Mouse (Mus musculus) fibroblast of lung, adult 2 months (primary cell): ENCODE results near the gene Cd55.
A peak's percentile ranks its signal among the peaks of the same experiment; 100 is the strongest.
"Not testable (repeated sequence)": the region's sequence is repeated elsewhere in the genome, so short reads cannot be mapped to it uniquely, and the experiment has no call there.

Experiments used
- DNase-seq: peaks from one replicate; pipeline ENCODE4 v3.0.0-alpha.2; 2011; ENCODE audit warnings: low read depth

The Cd55 gene

GRCm38 (mm10) chr1:130462084-130462861 is at the start of gene Cd55:
Gene Cd55, minus strand, starts transcription at chr1:130462744.
- peak; percentile 4 for DNase-seq

- peak; percentile 80 for DNase-seq
These were observed 49.4 kb upstream of the Cd55 start for GRCm38 (mm10) chr1:130511823-130512370.

GRCm38 (mm10) chr1:130508957-130509350 is 46.4 kb upstream of the Cd55 start:
- no peak for DNase-seq

- DNase-seq = no peak
These were observed 45.7 kb upstream of the Cd55 start for GRCm38 (mm10) chr1:130508030-130508956.

GRCm38 (mm10) chr1:130507408-130507807 is 44.9 kb upstream of the Cd55 start:
- no peak for DNase-seq

- DNase-seq = no peak
These were observed 37.4 kb upstream of the Cd55 start for GRCm38 (mm10) chr1:130499962-130500361.

GRCm38 (mm10) chr1:130498331-130498730 is 35.8 kb upstream of the Cd55 start:
- DNase-seq = no peak

GRCm38 (mm10) chr1:130486816-130487545 is 24.4 kb upstream of the Cd55 start:
- no peak for DNase-seq

- DNase-seq = no peak
These were observed 23.5 kb upstream of the Cd55 start for GRCm38 (mm10) chr1:130485828-130486620.

GRCm38 (mm10) chr1:130485376-130485775 is 22.8 kb upstream of the Cd55 start:
- DNase-seq = no peak

GRCm38 (mm10) chr1:130474936-130475335 is 12.4 kb upstream of the Cd55 start:
- DNase-seq = no peak

- no peak for DNase-seq
These were observed 11.7 kb upstream of the Cd55 start for GRCm38 (mm10) chr1:130474226-130474625.

- no peak for DNase-seq
These were observed 7.5 kb upstream of the Cd55 start for GRCm38 (mm10) chr1:130470074-130470473.

GRCm38 (mm10) chr1:130467453-130467852 is 4.9 kb upstream of the Cd55 start:
- no peak for DNase-seq

- no peak for DNase-seq
These were observed 1.6 kb upstream of the Cd55 start for GRCm38 (mm10) chr1:130464173-130464572.

GRCm38 (mm10) chr1:130462867-130463266 is 323 bp upstream of the Cd55 start:
- DNase-seq = no peak

- no peak for DNase-seq
These were observed 7.4 kb downstream of the Cd55 start for GRCm38 (mm10) chr1:130455111-130455510.

- not testable (repeated sequence) for DNase-seq
These were observed 19.6 kb downstream of the Cd55 start for GRCm38 (mm10) chr1:130442930-130443329.

GRCm38 (mm10) chr1:130430920-130431319 is 31.6 kb downstream of the Cd55 start:
- no peak for DNase-seq

- DNase-seq = not testable (repeated sequence)
These were observed 33.9 kb downstream of the Cd55 start for GRCm38 (mm10) chr1:130428667-130429066.
